Mouse (Mus musculus): ENCODE data around the gene Specc1.

- TF ChIP-seq POLR2A (IDR thresholded peaks at IDR 0.05; ENCODE audit: insufficient read length, low read depth) (no peak), USF1 (IDR thresholded peaks at IDR 0.05; ENCODE audit: low read depth) (no peak), POLR2AphosphoS2 (IDR thresholded peaks at IDR 0.05; ENCODE audit: insufficient read length, low read depth) (no peak), MYOD1 (IDR thresholded peaks at IDR 0.05; ENCODE audit: control insufficient read depth in 1 of 3, insufficient read length in 2 of 3, low read depth in 2 of 3) (no peak), CEBPB (IDR thresholded peaks at IDR 0.05; ENCODE audit: insufficient read depth, poor library complexity, severe bottlenecking) (no peak)
Observed at GRCm38 (mm10) chr11:62072406-62072805, 115.8 kb downstream of the Specc1 start.

Measured in myocyte (in vitro differentiated cells).